Comparison of ENCODE assay signal across 14 mouse cellular contexts in genomic region chr7:64452471-64453222, GRCm38 (mm10). TPM values are rescaled to one million over a fixed set of nuclear protein-coding genes. Genes with fewer than 3 reads are reported as not detected.
DNase-seq lines count a peak whose midpoint lies in the region; ATAC-seq and TF ChIP-seq lines count a peak whose summit lies in the region.
"Had no signal": no experiment of that assay in that cellular context is flagged by ENCODE, and none has a peak within 500 bp of the region (broad histone marks: within the 10 kb centered on the region; RNA-seq: fewer than 3 reads in every experiment).

No protein-coding gene starts in this region.

- ATAC-seq in hindbrain, embryonic 15.5 days (ENCODE audit: low FRiP score, low read depth): no peak
- no peak for ATAC-seq in hindbrain, embryonic 12.5 days (ENCODE audit: low FRiP score)
- ATAC-seq in midbrain, embryonic 14.5 days (ENCODE audit: low FRiP score, low TSS enrichment): no peak
- no peak for ATAC-seq in midbrain, embryonic 15.5 days (replicated peaks)
- ATAC-seq in forebrain, postnatal 0 days: no peak

- no peak overlapping the region for H3K4me3 ChIP-seq in hindbrain, embryonic 15.5 days
- no peak overlapping the region for H3K4me3 ChIP-seq in hindbrain, embryonic 12.5 days
- H3K4me3 ChIP-seq in midbrain, embryonic 14.5 days (replicated peaks; ENCODE audit: low read depth, low read length): no peak overlapping the region
- no peak overlapping the region for H3K4me3 ChIP-seq in midbrain, embryonic 15.5 days
- H3K4me3 ChIP-seq in forebrain, postnatal 0 days (ENCODE audit: low read depth, low read length): no peak overlapping the region
- H3K4me3 ChIP-seq: embryonic facial prominence, embryonic 15.5 days had no signal

- H3K9me3 ChIP-seq in hindbrain, embryonic 15.5 days: no peaks in the 10 kb centered on the region
- no peaks in the 10 kb centered on the region for H3K9me3 ChIP-seq in hindbrain, embryonic 12.5 days (replicated peaks)
- no peaks in the 10 kb centered on the region for H3K9me3 ChIP-seq in midbrain, embryonic 14.5 days (ENCODE audit: control insufficient read depth, low read length)
- H3K9me3 ChIP-seq in midbrain, embryonic 15.5 days: no peaks in the 10 kb centered on the region
- H3K9me3 ChIP-seq in forebrain, postnatal 0 days (ENCODE audit: low read length): no peaks in the 10 kb centered on the region
- H3K9me3 ChIP-seq: embryonic facial prominence, embryonic 15.5 days had no signal

- no peaks in the 10 kb centered on the region for H3K27me3 ChIP-seq in hindbrain, embryonic 15.5 days
- no peaks in the 10 kb centered on the region for H3K27me3 ChIP-seq in hindbrain, embryonic 12.5 days
- H3K27me3 ChIP-seq in midbrain, embryonic 14.5 days (ENCODE audit: control insufficient read depth, insufficient read depth, low read length): no peaks in the 10 kb centered on the region
- no peaks in the 10 kb centered on the region for H3K27me3 ChIP-seq in midbrain, embryonic 15.5 days (replicated peaks)
- no peaks in the 10 kb centered on the region for H3K27me3 ChIP-seq in forebrain, postnatal 0 days (ENCODE audit: insufficient read depth, low read length)
- H3K27me3 ChIP-seq: embryonic facial prominence, embryonic 15.5 days had no signal

- WGBS in hindbrain, embryonic 15.5 days: 66% methylated on average over 4 of the region's 4 CpGs
- 77% methylated on average over 4 of the region's 4 CpGs for WGBS in hindbrain, embryonic 12.5 days
- WGBS in midbrain, embryonic 14.5 days: 73% methylated on average over 4 of the region's 4 CpGs
- WGBS in midbrain, embryonic 15.5 days: 60% methylated on average over 4 of the region's 4 CpGs
- 57% methylated on average over 4 of the region's 4 CpGs for WGBS in forebrain, postnatal 0 days

- H3K9ac ChIP-seq in hindbrain, embryonic 15.5 days: no peak overlapping the region
- no peak overlapping the region for H3K9ac ChIP-seq in hindbrain, embryonic 12.5 days
- no peak overlapping the region for H3K9ac ChIP-seq in midbrain, embryonic 14.5 days (replicated peaks; ENCODE audit: low read length)
- no peak overlapping the region for H3K9ac ChIP-seq in midbrain, embryonic 15.5 days
- no peak overlapping the region for H3K9ac ChIP-seq in forebrain, postnatal 0 days
- H3K9ac ChIP-seq: embryonic facial prominence, embryonic 15.5 days had no signal

- DNase-seq in midbrain, embryonic 14.5 days: peak; percentile 33
- peak; percentile 45 to 59 for DNase-seq in cerebellum, adult 18-20 months
- DNase-seq in forebrain, postnatal 0 days: peak; percentile 44
- no peak for DNase-seq in heart, postnatal 25 days (ENCODE audit: low spot score)
- DNase-seq: heart, adult 18-20 months; heart, postnatal 14 days; kidney, adult 2 months; lung, adult 18-20 months; thymus, adult 2 months had no signal

- H3K36me3 ChIP-seq in hindbrain, embryonic 15.5 days: no peaks in the 10 kb centered on the region
- H3K36me3 ChIP-seq in hindbrain, embryonic 12.5 days: no peaks in the 10 kb centered on the region
- no peaks in the 10 kb centered on the region for H3K36me3 ChIP-seq in midbrain, embryonic 14.5 days (ENCODE audit: control insufficient read depth, insufficient read depth, low read length)
- H3K36me3 ChIP-seq in midbrain, embryonic 15.5 days (replicated peaks): no peaks in the 10 kb centered on the region
- H3K36me3 ChIP-seq in forebrain, postnatal 0 days (ENCODE audit: insufficient read depth): no peaks in the 10 kb centered on the region
- H3K36me3 ChIP-seq: embryonic facial prominence, embryonic 15.5 days had no signal

- no peaks in the 10 kb centered on the region; the same call in 1 of the 2 replicates for H3K4me1 ChIP-seq in hindbrain, embryonic 15.5 days (replicated peaks)
- H3K4me1 ChIP-seq in hindbrain, embryonic 12.5 days: peaks cover 9% of the 10 kb centered on the region
- peaks cover 5% of the 10 kb centered on the region; the same call in 1 of the 2 replicates for H3K4me1 ChIP-seq in midbrain, embryonic 14.5 days (ENCODE audit: control insufficient read depth, insufficient read depth, low read length)
- H3K4me1 ChIP-seq in midbrain, embryonic 15.5 days: no peaks in the 10 kb centered on the region
- H3K4me1 ChIP-seq in forebrain, postnatal 0 days (ENCODE audit: insufficient read depth): peaks cover 8% of the 10 kb centered on the region; the same call in 1 of the 2 replicates
- H3K4me1 ChIP-seq: embryonic facial prominence, embryonic 15.5 days had no signal

- no peak for TF ChIP-seq CTCF in forebrain, postnatal 0 days (IDR thresholded peaks at IDR 0.05; ENCODE audit: low read depth)

- no peak overlapping the region for H3K4me2 ChIP-seq in hindbrain, embryonic 15.5 days
- H3K4me2 ChIP-seq in hindbrain, embryonic 12.5 days (replicated peaks): no peak overlapping the region
- H3K4me2 ChIP-seq in midbrain, embryonic 14.5 days (ENCODE audit: low read length): no peak overlapping the region
- no peak overlapping the region for H3K4me2 ChIP-seq in midbrain, embryonic 15.5 days
- no peak overlapping the region for H3K4me2 ChIP-seq in forebrain, postnatal 0 days (ENCODE audit: low read depth)
- H3K4me2 ChIP-seq: embryonic facial prominence, embryonic 15.5 days; midbrain, embryonic 11.5 days had no signal

- intact Hi-C loops in heart, postnatal 25 days (cut with DNase I): no loop called here

- peak overlapping the region; percentile 40; the same call in 1 of the 2 replicates for H3K27ac ChIP-seq in hindbrain, embryonic 15.5 days (replicated peaks)
- no peak overlapping the region for H3K27ac ChIP-seq in hindbrain, embryonic 12.5 days
- no peak overlapping the region for H3K27ac ChIP-seq in midbrain, embryonic 14.5 days (replicated peaks; ENCODE audit: low read depth, low read length)
- no peak overlapping the region for H3K27ac ChIP-seq in midbrain, embryonic 15.5 days
- peak overlapping the region; percentile 50; the same call in 1 of the 2 replicates for H3K27ac ChIP-seq in forebrain, postnatal 0 days (ENCODE audit: low read depth, low read length)
- H3K27ac ChIP-seq: embryonic facial prominence, embryonic 15.5 days had no signal

RNA-seq across cellular contexts. Expression of gene Apba2, which starts 48.9 kb away (rescaled TPM):
- polyA plus RNA-seq in hindbrain, embryonic 15.5 days (2015; fragmentation: Nextera tagmentation; extraction: Ambion mirVana): 158 and 175 TPM in 2 replicates
- polyA plus RNA-seq in hindbrain, embryonic 12.5 days (2016; fragmentation: Nextera tagmentation; extraction: Ambion mirVana): 112 and 119 TPM in 2 replicates
- polyA plus RNA-seq in midbrain, embryonic 14.5 days (2014; fragmentation: Nextera tagmentation; extraction: Ambion mirVana): 181 and 184 TPM in 2 replicates
- polyA plus RNA-seq in midbrain, embryonic 15.5 days (2015; fragmentation: Nextera tagmentation; extraction: Ambion mirVana): 199 and 201 TPM in 2 replicates
- total RNA-seq in forebrain, postnatal 0 days (2014; rRNA removed): 332 and 333 TPM in 2 replicates
- polyA plus RNA-seq in forebrain, postnatal 0 days (2015; fragmentation: Nextera tagmentation; extraction: Ambion mirVana): 164 and 227 TPM in 2 replicates
- total RNA-seq in heart, postnatal 25 days (2021): under 1 TPM; 0.44 to 0.87 TPM

Comparison
In these comparisons a context has a peak if more than half of its experiments do, and no peak if none do; other contexts are left out.
1. H3K27ac ChIP-seq: peak in hindbrain, embryonic 15.5 days (single experiment) and forebrain, postnatal 0 days (single experiment); none in hindbrain, embryonic 12.5 days (single experiment), midbrain, embryonic 14.5 days (single experiment) and midbrain, embryonic 15.5 days (single experiment).